ENCODE assay signal across 17 mouse cellular contexts in genomic region chr3:89848083-89848482, GRCm38 (mm10). TPM values are rescaled to one million over a fixed set of nuclear protein-coding genes. Genes with fewer than 3 reads are reported as not detected.
DNase-seq lines count a peak whose midpoint lies in the region; ATAC-seq and TF ChIP-seq lines count a peak whose summit lies in the region.
"Had no signal": no experiment of that assay in that cellular context is flagged by ENCODE, and none has a peak within 500 bp of the region (broad histone marks: within the 10 kb centered on the region; RNA-seq: fewer than 3 reads in every experiment).

No protein-coding gene starts in this region.

- no peak overlapping the region for H3K4me3 ChIP-seq in embryonic facial prominence, embryonic 14.5 days (ENCODE audit: low read depth, low read length)
- H3K4me3 ChIP-seq in embryonic facial prominence, embryonic 10.5 days: no peak overlapping the region
- H3K4me3 ChIP-seq in heart, postnatal 0 days (ENCODE audit: low read depth, low read length): no peak overlapping the region
- H3K4me3 ChIP-seq in lung, embryonic 14.5 days (ENCODE audit: low read depth, low read length): no peak overlapping the region
- no peak overlapping the region for H3K4me3 ChIP-seq in liver, postnatal 0 days (ENCODE audit: low read depth, low read length)
- H3K4me3 ChIP-seq: erythroblast, embryonic 14.5 days; hindbrain, embryonic 15.5 days; midbrain, embryonic 13.5 days had no signal

- no peak overlapping the region for H3K9ac ChIP-seq in embryonic facial prominence, embryonic 14.5 days (ENCODE audit: low read depth, low read length)
- H3K9ac ChIP-seq in heart, postnatal 0 days (replicated peaks; ENCODE audit: low read depth, low read length): no peak overlapping the region
- no peak overlapping the region for H3K9ac ChIP-seq in lung, embryonic 14.5 days
- H3K9ac ChIP-seq in liver, postnatal 0 days (replicated peaks): no peak overlapping the region
- H3K9ac ChIP-seq: hindbrain, embryonic 15.5 days; midbrain, embryonic 13.5 days had no signal

- 0 out of 2 replicates have a peak overlapping the region, but pooled peaks have one; percentile 6 for H3K27ac ChIP-seq in embryonic facial prominence, embryonic 14.5 days (replicated peaks; ENCODE audit: low read depth, low read length)
- no peak overlapping the region; the same call in 1 of the 2 replicates for H3K27ac ChIP-seq in embryonic facial prominence, embryonic 10.5 days (replicated peaks)
- peak overlapping the region; percentile 69 for H3K27ac ChIP-seq in heart, postnatal 0 days (ENCODE audit: low read depth)
- peak overlapping the region; percentile 80 for H3K27ac ChIP-seq in lung, embryonic 14.5 days (ENCODE audit: low read depth)
- H3K27ac ChIP-seq in liver, postnatal 0 days (ENCODE audit: low read depth): peak overlapping the region; percentile 44; the same call in 1 of the 2 replicates
- H3K27ac ChIP-seq: hindbrain, embryonic 15.5 days; midbrain, embryonic 13.5 days had no signal

- no peak for TF ChIP-seq CTCF in heart, postnatal 0 days (IDR thresholded peaks at IDR 0.05; ENCODE audit: low read depth)
- TF ChIP-seq CTCF in lung, embryonic 14.5 days (IDR thresholded peaks at IDR 0.05; ENCODE audit: low read depth): no peak
- no peak for TF ChIP-seq CTCF in liver, postnatal 0 days (IDR thresholded peaks at IDR 0.05; ENCODE audit: low read depth)

- no peak for DNase-seq in embryonic facial prominence, embryonic 14.5 days (ENCODE audit: low spot score)
- no peak for DNase-seq in embryonic facial prominence, embryonic 10.5 days (ENCODE audit: low spot score)
- DNase-seq in heart, postnatal 0 days (ENCODE audit: low spot score): no peak
- DNase-seq in heart, adult 18-20 months: no peak
- DNase-seq in lung, embryonic 14.5 days: no peak
- no peak for DNase-seq in lung, postnatal 14 days
- no peak for DNase-seq in liver, postnatal 0 days
- no peak for DNase-seq in cerebellum, adult 11-12 months
- DNase-seq: cerebellum, adult 8-10 months; embryo, embryonic 11 days; gastrocnemius, postnatal 14 days; thymus, postnatal 14 days had no signal

- H3K9me3 ChIP-seq in embryonic facial prominence, embryonic 14.5 days (ENCODE audit: control insufficient read depth, low read length): no peaks in the 10 kb centered on the region
- H3K9me3 ChIP-seq in embryonic facial prominence, embryonic 10.5 days: no peaks in the 10 kb centered on the region
- no peaks in the 10 kb centered on the region for H3K9me3 ChIP-seq in heart, postnatal 0 days (replicated peaks; ENCODE audit: control insufficient read depth, low read length)
- H3K9me3 ChIP-seq in lung, embryonic 14.5 days (ENCODE audit: low read depth, low read length): no peaks in the 10 kb centered on the region
- H3K9me3 ChIP-seq in liver, postnatal 0 days (ENCODE audit: low read length): no peaks in the 10 kb centered on the region
- H3K9me3 ChIP-seq: hindbrain, embryonic 15.5 days; midbrain, embryonic 13.5 days had no signal

- WGBS in embryonic facial prominence, embryonic 14.5 days: 89% methylated on average over 6 of the region's 6 CpGs
- 87% methylated on average over 6 of the region's 6 CpGs for WGBS in embryonic facial prominence, embryonic 10.5 days
- WGBS in heart, postnatal 0 days: 65% methylated on average over 6 of the region's 6 CpGs
- 73% methylated on average over 6 of the region's 6 CpGs for WGBS in lung, embryonic 14.5 days
- 70% methylated on average over 6 of the region's 6 CpGs for whole genome bisulfite sequencing in liver, postnatal 0 days (ENCODE audit: insufficient replicate concordance)

- no peak overlapping the region for H3K4me2 ChIP-seq in embryonic facial prominence, embryonic 14.5 days (ENCODE audit: low read depth, low read length)
- no peak overlapping the region for H3K4me2 ChIP-seq in heart, postnatal 0 days (ENCODE audit: low read depth, low read length)
- no peak overlapping the region for H3K4me2 ChIP-seq in lung, embryonic 14.5 days
- no peak overlapping the region for H3K4me2 ChIP-seq in liver, postnatal 0 days (ENCODE audit: low read depth, low read length)
- H3K4me2 ChIP-seq: hindbrain, embryonic 15.5 days; midbrain, embryonic 13.5 days had no signal

- no peak for ATAC-seq in embryonic facial prominence, embryonic 14.5 days (ENCODE audit: low read depth)
- peak; percentile 45; the same call in 1 of the 2 replicates for ATAC-seq in heart, postnatal 0 days (ENCODE audit: insufficient read depth, low read depth)
- ATAC-seq in lung, embryonic 14.5 days (ENCODE audit: insufficient read depth): no peak
- peak; percentile 46 for ATAC-seq in liver, postnatal 0 days
- ATAC-seq: forebrain, embryonic 16.5 days; midbrain, embryonic 13.5 days; Patski had no signal

- no peaks in the 10 kb centered on the region for H3K4me1 ChIP-seq in embryonic facial prominence, embryonic 14.5 days (ENCODE audit: control insufficient read depth, insufficient read depth, low read length)
- H3K4me1 ChIP-seq in embryonic facial prominence, embryonic 10.5 days: no peaks in the 10 kb centered on the region
- H3K4me1 ChIP-seq in heart, postnatal 0 days (ENCODE audit: control insufficient read depth, insufficient read depth): no peaks in the 10 kb centered on the region
- peaks cover 3% of the 10 kb centered on the region for H3K4me1 ChIP-seq in lung, embryonic 14.5 days (ENCODE audit: insufficient read depth)
- no peaks in the 10 kb centered on the region; the same call in 1 of the 2 replicates for H3K4me1 ChIP-seq in liver, postnatal 0 days (ENCODE audit: insufficient read depth)
- H3K4me1 ChIP-seq: hindbrain, embryonic 15.5 days; midbrain, embryonic 13.5 days had no signal

- TF ChIP-seq EP300 in heart, postnatal 0 days (IDR thresholded peaks at IDR 0.05; ENCODE audit: low read depth): no peak
- TF ChIP-seq EP300 in liver, postnatal 0 days (IDR thresholded peaks at IDR 0.05; ENCODE audit: low read depth): no peak

- no peaks in the 10 kb centered on the region for H3K27me3 ChIP-seq in embryonic facial prominence, embryonic 14.5 days (replicated peaks; ENCODE audit: control insufficient read depth, insufficient read depth, low read length)
- no peaks in the 10 kb centered on the region for H3K27me3 ChIP-seq in embryonic facial prominence, embryonic 10.5 days (replicated peaks; ENCODE audit: low read depth, poor library complexity, severe bottlenecking)
- H3K27me3 ChIP-seq in heart, postnatal 0 days (ENCODE audit: control insufficient read depth, insufficient read depth, low read length): no peaks in the 10 kb centered on the region
- H3K27me3 ChIP-seq in lung, embryonic 14.5 days (ENCODE audit: insufficient read depth, low read length): no peaks in the 10 kb centered on the region
- no peaks in the 10 kb centered on the region for H3K27me3 ChIP-seq in liver, postnatal 0 days (ENCODE audit: insufficient read depth, low read length)
- H3K27me3 ChIP-seq: hindbrain, embryonic 15.5 days; midbrain, embryonic 13.5 days had no signal

- no peaks in the 10 kb centered on the region for H3K36me3 ChIP-seq in embryonic facial prominence, embryonic 14.5 days (ENCODE audit: control insufficient read depth, insufficient read depth, low read length)
- no peaks in the 10 kb centered on the region for H3K36me3 ChIP-seq in embryonic facial prominence, embryonic 10.5 days (replicated peaks)
- peaks cover 8% of the 10 kb centered on the region; the same call in 1 of the 2 replicates for H3K36me3 ChIP-seq in heart, postnatal 0 days (replicated peaks; ENCODE audit: control insufficient read depth, insufficient read depth, low read length)
- no peaks in the 10 kb centered on the region for H3K36me3 ChIP-seq in lung, embryonic 14.5 days (ENCODE audit: insufficient read depth)
- no peaks in the 10 kb centered on the region for H3K36me3 ChIP-seq in liver, postnatal 0 days (replicated peaks; ENCODE audit: insufficient read depth, low read length)
- H3K36me3 ChIP-seq: hindbrain, embryonic 15.5 days; midbrain, embryonic 13.5 days had no signal

RNA-seq across cellular contexts. Expression of gene She, which starts 16.9 kb away (rescaled TPM):
- polyA plus RNA-seq in embryonic facial prominence, embryonic 14.5 days (2014; fragmentation: Nextera tagmentation; extraction: Ambion mirVana): 5.2 and 6.0 TPM in 2 replicates
- 2.5 and 2.7 TPM in 2 replicates for polyA plus RNA-seq in embryonic facial prominence, embryonic 10.5 days (2016; fragmentation: Nextera tagmentation; extraction: Ambion mirVana)
- total RNA-seq in heart, postnatal 0 days (2014; rRNA removed; ENCODE audit: low replicate concordance): 11.9 and 14.1 TPM in 2 replicates
- 4.0 and 4.6 TPM in 2 replicates for polyA plus RNA-seq in heart, postnatal 0 days (2015; fragmentation: Nextera tagmentation; extraction: Ambion mirVana)
- 10 to 100 TPM; 10.0 to 10.5 TPM for total RNA-seq in heart, adult 18-20 months (2021)
- polyA plus RNA-seq in lung, embryonic 14.5 days (2014; fragmentation: Nextera tagmentation; extraction: Ambion mirVana): 11.7 and 12.1 TPM in 2 replicates
- 0.92 and 1.00 TPM in 2 replicates for polyA plus RNA-seq in liver, postnatal 0 days (2015; fragmentation: Nextera tagmentation; extraction: Ambion mirVana)
- polyA plus RNA-seq: erythroblast, embryonic 14.5 days had no signal

Comparison
In these comparisons a context has a peak if more than half of its experiments do, and no peak if none do; other contexts are left out.
1. ATAC-seq: peak in heart, postnatal 0 days (single experiment) and liver, postnatal 0 days (single experiment); none in embryonic facial prominence, embryonic 14.5 days (single experiment) and lung, embryonic 14.5 days (single experiment).